Mouse (Mus musculus): Measurements from ENCODE around the gene Zbtb8os.

Zbtb8os gene

GRCm38 (mm10) chr4:129376961-129377545, 41.6 kb downstream of the Zbtb8os start:
- CTCF ChIA-PET = interaction anchor here (0.6 to 0.7 kb wide), 2 partner anchors 65 to 136 kb away, joined by 3 to 7 read pairs; partner anchors contain the start of gene Marcksl1

DNA sequence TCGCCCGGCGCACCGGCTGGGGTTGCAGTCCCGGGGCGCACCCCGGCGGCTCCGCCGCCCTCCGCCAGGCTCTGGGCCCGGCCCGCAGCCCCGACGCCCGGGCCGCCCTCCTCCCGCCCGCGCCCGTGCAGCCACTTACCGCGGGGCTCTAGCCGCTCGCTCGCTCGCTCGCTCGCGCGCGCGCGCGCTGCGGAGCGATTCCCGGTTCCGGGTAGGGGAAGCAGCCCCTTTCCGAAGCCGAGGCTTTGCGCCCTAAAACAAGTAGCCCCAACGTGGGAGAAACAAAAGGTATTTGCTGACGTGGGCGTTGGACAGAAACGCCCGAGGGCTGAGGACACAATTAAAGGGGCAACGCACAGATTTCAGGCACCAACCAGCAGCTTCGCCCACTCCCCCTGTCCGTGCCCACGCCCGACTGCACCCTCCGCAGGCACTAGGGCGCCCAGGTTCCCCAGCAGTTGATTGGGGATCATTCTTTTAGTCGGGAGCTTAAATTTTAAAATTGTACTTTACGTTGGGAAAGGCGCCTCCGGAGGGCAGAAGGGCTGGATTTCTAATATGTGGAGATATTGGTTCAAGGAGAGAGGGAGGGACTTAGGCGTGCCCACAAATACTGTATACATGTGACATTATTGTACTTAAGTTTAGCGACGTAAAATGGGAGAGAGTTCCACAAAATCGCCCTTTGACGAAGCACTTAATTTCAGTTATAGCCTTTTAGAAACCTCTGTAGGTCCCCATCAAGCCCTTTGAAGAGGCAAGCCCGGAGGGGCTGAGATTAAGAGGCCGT, 42.3 kb downstream of the Zbtb8os start, which contains the start of gene Zbtb8a:
TSS of gene Zbtb8a (minus strand) at position 516 of the 790 bp plus-strand sequence.
- CTCF ChIA-PET = interaction anchor here (0.6 kb wide), 1 partner anchor 66 kb away, joined by 7 read pairs; no protein-coding TSS in a partner anchor

DNA sequence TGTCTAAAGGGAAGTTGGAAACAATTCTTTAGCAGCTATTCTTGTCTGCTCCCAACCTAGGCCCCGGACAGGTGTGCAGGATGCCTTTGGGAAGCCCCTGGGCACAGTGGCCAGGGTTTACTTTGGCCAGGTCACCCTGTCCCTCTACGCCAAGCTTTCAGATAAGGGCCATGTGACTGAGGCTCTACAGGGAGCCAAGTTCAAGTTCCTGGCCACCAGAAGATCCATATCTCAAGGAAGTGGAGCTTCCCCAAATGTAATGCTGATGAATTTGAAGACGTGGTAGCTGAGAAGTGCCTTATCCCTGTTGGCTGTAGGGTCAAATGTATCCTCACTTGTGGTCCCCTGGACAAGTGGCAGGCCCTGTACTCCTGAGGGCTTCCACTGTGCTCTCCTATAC, 44.3 kb downstream of the Zbtb8os start:
- CTCF ChIA-PET = interaction anchor here (0.6 to 1.1 kb wide), 2 partner anchors 9 to 130 kb away, joined by 3 read pairs; no protein-coding TSS in a partner anchor

DNA sequence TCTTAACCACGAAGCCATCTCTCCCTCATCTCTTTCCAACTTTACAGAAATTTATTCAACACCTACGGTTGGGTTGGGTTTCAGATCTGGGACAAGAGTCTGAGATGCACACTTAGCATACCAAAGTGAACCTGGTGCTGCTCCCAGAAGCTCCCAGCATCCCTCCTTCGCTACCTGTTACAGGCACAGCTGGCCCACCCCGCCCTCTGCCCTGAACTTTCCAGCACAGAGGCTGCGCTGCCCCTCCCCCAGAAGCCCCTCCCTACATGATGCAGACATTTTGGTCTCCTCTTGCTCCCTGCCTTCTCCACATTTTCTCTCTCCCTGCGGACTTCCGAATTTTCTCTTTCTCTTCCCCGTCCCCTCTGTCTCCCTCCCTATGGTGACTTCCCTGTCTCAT, 45.7 kb downstream of the Zbtb8os start:
- CTCF ChIA-PET = no interaction called here

DNA sequence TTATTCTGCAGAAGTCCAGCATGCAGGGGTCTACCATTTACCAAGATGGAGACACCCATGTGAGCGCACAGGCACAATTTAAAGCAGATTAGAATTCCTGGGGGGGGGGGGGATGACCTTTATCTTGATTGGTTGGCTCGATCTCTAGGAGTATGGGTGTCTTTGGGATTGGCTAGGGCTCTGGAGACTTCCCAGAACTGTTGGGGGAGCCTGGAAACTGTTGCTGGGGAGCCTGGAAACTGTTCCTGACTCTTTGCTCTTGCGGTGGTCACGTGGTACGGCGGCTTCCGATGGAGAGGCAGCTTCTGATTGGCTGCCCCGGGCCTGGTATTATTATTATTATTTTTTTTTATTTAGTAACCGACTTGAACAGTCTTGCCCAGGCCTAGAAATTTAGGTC, 46.5 kb downstream of the Zbtb8os start:
- CTCF ChIA-PET = interaction anchor here (0.7 kb wide), 1 partner anchor 487 kb away, joined by 6 read pairs; no protein-coding TSS in a partner anchor

- CTCF ChIA-PET = interaction anchor here (0.7 kb wide), 1 partner anchor 487 kb away, joined by 6 read pairs; no protein-coding TSS in a partner anchor
Observed at GRCm38 (mm10) chr4:129382488-129382887, 47.0 kb downstream of the Zbtb8os start.

DNA sequence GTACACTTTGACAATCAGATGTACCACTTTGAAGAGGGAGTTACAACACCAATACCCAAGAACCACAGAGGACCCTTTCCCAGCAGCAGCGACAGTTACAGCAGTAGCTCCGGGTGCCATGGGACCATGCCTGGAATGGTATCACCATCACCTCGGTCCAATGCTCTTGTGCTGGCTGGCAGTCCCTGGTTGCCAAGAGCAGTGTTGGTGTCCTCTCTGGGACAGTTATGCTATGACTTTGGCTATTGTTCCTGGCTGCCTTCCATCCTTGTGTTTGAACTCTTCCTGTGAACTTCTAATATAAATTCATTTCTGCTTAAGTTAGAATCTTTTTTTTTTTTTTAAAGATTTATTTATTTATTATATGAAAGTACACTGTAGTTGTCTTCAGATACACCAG, 48.1 kb downstream of the Zbtb8os start:
- CTCF ChIA-PET = no interaction called here

GRCm38 (mm10) chr4:129384440-129384839, 48.9 kb downstream of the Zbtb8os start:
- CTCF ChIA-PET = no interaction called here

DNA sequence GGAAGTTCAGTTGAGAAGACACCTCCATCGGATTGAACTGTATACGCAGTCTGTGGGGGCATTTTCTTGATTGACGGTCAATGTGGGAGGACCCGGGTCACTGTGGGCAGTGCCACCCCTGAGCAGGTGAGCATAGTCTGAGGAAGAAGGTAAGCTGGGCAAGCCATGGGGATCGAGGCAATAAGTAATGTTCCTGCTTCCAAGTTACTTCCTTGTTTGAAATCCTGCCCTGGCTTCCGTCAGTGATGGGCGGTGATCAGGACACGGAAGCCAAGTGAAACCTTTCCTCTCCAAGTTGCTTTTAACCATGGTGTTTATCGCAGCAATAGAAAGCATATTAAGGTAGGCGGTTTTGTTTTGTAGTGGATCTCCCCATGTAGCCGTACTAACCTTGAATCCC, 50.2 kb downstream of the Zbtb8os start:
- CTCF ChIA-PET = no interaction called here

- CTCF ChIA-PET = no interaction called here
Observed at GRCm38 (mm10) chr4:129386269-129386946, 50.9 kb downstream of the Zbtb8os start.

DNA sequence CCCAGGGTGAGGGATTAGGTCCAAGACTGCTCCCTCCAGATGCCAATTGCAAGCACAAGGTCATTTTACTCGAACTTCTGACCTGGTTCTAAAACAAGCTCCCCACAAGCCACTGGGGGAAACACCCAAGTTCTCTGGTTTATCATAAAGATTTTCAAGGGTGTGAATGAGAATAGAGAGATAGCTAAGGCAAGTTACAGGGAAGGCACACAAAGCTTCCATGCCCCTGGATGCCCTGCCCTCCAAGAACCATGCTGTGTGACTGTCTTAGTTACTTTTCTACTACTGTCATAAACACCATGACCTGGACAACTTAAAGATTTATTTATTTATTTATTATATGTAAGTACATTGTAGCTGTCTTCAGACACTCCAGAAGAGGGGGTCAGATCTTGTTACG, 51.5 kb downstream of the Zbtb8os start:
- CTCF ChIA-PET = no interaction called here

GRCm38 (mm10) chr4:129388404-129388803, 52.9 kb downstream of the Zbtb8os start:
- CTCF ChIA-PET = no interaction called here

GRCm38 (mm10) chr4:129390216-129390743, 54.8 kb downstream of the Zbtb8os start:
- CTCF ChIA-PET = no interaction called here

DNA sequence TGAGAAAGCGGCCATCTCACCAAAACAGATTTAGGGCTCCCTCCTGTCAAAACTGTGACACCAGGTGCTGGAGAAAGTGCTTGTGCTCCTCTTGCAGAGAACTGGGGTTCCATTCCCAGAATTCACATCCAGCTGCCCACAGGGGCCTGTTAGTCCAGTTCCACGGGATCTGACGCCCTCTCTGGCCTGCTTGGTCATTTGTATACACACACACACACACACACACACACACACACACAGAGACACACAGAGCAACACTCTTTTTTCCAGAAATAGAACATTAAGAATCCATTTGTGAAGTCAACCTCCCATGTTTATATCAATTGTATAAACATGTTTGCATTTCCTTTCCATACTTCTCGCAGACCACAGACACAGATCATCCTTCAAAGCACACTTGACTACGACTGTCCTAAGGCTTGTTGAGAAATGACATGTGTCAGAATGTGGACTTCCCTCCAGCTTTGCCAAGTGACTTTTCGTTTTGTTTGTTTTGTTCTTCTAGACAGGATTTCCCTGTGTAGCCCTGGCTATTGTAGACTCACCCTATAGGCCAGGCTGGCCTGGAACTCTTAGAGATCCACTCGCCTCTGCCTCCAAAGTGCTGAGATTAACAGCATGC, 55.6 kb downstream of the Zbtb8os start:
- CTCF ChIA-PET = no interaction called here

GRCm38 (mm10) chr4:129394089-129394870, 58.8 kb downstream of the Zbtb8os start:
- CTCF ChIA-PET = interaction anchor here (0.6 kb wide), 1 partner anchor 485 kb away, joined by 3 read pairs; no protein-coding TSS in a partner anchor

DNA sequence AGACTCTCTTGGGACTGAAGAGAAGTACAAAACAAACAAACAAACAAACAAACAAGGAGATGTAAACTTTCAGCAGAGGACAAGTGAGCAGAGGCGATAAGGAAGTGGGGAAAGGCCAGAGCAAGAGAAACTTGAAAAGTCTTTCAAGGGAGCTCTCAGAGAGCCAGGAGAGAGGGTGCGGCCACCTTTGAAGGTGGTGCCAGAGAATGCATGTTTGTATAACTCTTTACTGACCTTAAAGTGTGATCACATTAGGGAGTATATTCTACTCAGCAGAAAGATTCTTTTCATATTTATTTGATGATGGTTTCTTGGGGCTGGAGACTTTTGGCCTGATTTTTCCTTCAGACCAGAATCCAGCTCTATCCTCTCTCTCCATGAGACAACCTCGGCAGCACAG, 61.5 kb downstream of the Zbtb8os start:
- CTCF ChIA-PET = no interaction called here

DNA sequence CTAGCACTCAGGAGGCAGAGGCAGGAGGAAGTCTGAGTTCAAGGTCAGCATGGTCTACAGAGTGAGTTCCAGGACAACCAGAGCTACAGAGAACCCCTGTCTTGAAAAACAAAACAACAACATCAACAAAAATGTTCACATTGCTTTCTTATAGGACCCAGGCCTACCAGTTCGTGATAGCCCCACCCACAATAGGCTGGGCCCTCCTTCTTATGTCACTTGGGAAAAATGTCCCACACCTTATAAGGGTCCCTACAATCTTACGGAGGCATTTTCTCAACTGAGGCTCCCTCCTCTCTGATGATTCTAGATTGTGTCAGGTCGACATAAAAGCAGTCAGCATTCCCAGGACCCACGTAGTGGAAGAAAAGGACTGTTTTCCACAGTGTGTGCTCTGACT, 64.3 kb downstream of the Zbtb8os start:
- CTCF ChIA-PET = no interaction called here

Measured in spleen, embryonic (tissue).